Mouse (Mus musculus): Measurements from ENCODE around the gene Pid1. TPM values are rescaled to one million over a fixed set of nuclear protein-coding genes. Genes with fewer than 3 reads are reported as not detected.

Gene Pid1
- total RNA-seq, 2 experiments from 2014 or later: 19.7 to 22.8 TPM

DNA sequence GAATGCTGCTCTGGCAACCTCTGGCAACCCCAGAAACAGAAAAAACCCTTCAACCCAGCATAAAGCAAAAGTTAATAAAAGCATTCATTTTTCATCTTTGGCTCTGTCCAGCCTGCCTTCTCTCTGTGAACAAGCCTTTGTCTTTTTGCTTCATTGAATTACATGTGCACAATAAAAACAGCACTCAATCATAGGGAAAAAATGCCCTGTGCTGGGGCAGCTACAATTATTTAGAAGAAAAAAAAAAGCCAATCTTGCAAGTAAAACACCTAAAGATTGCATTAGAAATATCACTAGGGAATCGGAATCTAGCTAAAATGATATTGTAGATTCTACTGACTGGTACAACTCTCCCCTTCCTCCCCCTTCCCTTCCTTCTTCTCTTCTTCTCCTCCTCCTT lies 307.7 kb downstream of the Pid1 start:
- DNase-seq: no peak

DNA sequence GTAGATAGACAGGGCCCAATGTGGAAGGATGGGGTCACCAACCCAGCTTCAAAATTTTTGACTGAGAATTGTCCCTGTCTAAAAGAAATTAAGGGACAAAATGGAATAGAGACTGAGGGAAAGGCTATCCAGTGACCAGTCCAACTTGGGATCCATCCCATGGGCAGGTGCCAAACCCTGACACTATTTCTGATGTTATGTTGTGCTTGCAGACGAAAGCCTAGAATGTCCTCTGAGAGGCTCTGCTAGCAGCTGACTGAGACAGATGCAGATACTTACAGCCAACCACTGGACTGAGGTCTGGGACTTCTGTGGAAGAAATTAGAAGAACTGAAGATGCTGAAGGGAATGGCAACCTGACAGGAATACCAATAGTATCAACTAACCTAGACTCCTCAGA lies 338.2 kb downstream of the Pid1 start:
- DNase-seq: no peak

- no peak for DNase-seq
These were observed 351.1 kb downstream of the Pid1 start for GRCm38 (mm10) chr1:84012871-84013375.

- DNase-seq: no peak
These were observed 361.4 kb downstream of the Pid1 start for GRCm38 (mm10) chr1:84002630-84003029.

Small RNAs within 50 kb of the gene (microRNA-seq; reads per million reads assigned to microRNA genes)
- gene Mir6353: not detected

Measured in adrenal gland, postnatal 36 days (tissue).